Mouse (Mus musculus) heart, postnatal 0 days (tissue): Measurements from ENCODE around the gene Card10.
A peak's percentile ranks its signal among the peaks of the same experiment; 100 is the strongest.

Source experiments
- CTCF ChIP-seq: IDR thresholded peaks from 2 replicates; pipeline ENCODE4 v1.5.1; 2016; ENCODE audit warnings: antibody characterized with exemption, control low read depth, low read depth
- EP300 ChIP-seq: IDR thresholded peaks from 2 replicates; pipeline ENCODE4 v1.6.1; 2016; ENCODE audit warnings: antibody characterized with exemption, low read depth

- TF ChIP-seq CTCF: no peak
- TF ChIP-seq EP300: peak; percentile 53; the same call in 1 of the 2 replicates
These were observed 14.8 kb downstream of the Card10 start for GRCm38 (mm10) chr15:78788042-78788441.
